Mouse (Mus musculus) frontal cortex, postnatal 25 days (tissue): ENCODE measurements at regions not wholly inside any gene's neighbourhood (a gene's known extent, or its start where the extent isn't known, plus 50 kb on each side); places are given as distances from the start of the nearest gene placed in this dataset.

Experiments
- DNase-seq, 2 experiments: peaks; one replicate each; pipeline ENCODE4 v3.0.0; 2022; ENCODE audit warnings: low spot score in 2 of 2

- DNase-seq = no peak
Observed at GRCm38 (mm10) chr2:27590511-27590910, 75.6 kb downstream of the Wdr5 start.

DNA sequence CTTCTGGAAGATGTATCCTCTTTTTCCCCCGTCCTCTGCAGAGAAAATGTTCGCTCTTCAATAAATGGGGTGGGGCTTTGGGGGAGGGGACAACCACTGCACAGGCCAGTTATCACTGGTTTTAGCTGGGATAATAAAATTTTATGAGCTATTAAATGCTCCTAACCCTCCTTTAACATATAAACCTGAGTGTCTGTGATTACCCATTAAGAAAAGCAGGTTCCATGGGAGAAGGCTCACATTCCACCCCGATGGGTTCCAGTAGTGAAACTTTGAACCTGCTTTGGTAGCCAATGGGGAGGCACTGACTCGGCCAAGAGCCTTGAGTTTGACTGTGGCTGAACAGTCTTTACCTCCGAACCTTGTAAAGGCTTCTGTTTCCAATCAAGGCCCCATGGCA is 76.7 kb downstream of the Wdr5 start:
- no peak for DNase-seq

- no peak for DNase-seq
Observed at GRCm38 (mm10) chr2:27593338-27593737, 78.4 kb downstream of the Wdr5 start.

- no peak for DNase-seq
Observed at GRCm38 (mm10) chr2:27595251-27595650, 80.3 kb downstream of the Wdr5 start.

DNA sequence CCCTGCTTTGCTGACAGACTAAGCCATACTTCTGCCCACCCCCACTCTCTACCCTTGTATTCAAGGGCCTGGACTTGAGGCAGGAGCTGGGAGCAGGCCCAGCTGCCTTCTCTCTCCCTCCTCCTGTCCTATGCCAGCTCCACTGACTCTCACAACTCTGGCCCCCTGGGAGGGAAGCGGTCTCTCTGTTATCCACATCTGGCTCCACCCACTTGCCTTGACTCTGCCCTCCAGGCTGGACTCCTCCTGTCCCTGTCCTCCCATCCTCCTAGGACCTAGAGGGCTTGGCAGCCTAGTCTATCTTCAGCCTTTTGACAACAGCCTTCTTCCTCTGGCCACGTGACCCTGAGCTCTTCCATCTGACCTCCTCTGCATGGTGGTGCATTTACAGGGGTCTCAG is 80.0 kb upstream of the Rxra start:
- no peak for DNase-seq

- DNase-seq = no peak
Observed at GRCm38 (mm10) chr2:27596966-27597365, 79.3 kb upstream of the Rxra start.

DNA sequence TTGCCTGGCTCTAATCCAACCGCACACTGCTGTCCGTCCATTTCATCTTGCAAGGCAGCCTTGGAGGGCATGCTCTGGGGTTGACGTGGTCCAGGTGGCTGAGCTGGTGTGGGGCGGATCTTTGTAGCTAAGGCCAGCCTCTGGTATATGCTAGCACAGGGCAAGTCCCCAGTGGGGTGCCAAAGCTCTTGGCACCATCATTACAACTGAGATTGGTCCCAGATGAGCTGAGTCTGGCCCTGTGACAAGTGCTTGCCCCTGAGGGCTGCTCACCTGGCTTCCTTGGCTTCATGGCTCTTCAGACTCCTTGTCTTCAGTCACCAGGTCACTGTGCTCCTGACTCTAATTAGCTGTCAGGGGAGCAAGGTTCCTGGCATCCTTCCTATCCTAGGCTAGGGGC is 78.3 kb upstream of the Rxra start:
- no peak for DNase-seq

DNA sequence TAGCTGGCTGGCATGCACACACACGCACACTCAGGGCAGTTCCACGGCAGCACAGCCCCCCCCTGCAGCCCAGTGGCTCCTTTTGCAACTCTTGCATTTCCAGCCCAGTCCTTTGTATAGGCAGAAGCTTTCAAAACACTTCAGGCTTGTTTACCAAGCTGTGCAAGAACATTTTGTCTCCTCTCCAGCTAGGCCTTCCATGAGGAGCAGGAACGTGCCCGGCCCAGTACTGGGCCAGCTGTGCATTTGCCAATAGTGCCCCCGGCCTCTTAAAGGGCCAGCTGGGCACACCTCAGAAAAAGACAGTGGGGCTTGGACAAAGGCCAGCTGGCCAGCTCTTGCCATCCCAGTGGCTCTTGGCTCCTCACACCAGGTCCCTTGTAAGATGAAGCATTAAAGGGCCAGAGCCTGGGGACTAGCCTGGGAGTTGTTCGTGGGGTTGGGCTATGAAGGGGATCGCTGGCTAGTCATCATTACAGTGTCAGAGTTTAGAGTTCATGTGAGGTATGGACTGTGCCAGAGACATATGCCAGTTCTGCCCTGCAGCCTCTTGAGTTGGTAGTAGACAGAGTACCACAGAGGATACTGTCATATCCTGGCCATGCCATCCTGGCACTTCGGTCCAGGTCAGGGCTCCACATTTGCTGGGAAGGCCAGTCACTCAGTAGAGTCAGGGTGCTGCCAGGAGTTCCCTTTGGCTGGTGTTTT is 77.0 kb upstream of the Rxra start:
- DNase-seq = peak; percentile 9 to 39

- DNase-seq = no peak
Observed at GRCm38 (mm10) chr2:27599769-27600167, 76.5 kb upstream of the Rxra start.

- DNase-seq = no peak
Observed at GRCm38 (mm10) chr2:27603333-27603732, 72.9 kb upstream of the Rxra start.

- no peak for DNase-seq
Observed at GRCm38 (mm10) chr2:27604588-27604987, 71.7 kb upstream of the Rxra start.

- DNase-seq = no peak
Observed at GRCm38 (mm10) chr2:27606816-27607215, 69.4 kb upstream of the Rxra start.

GRCm38 (mm10) chr2:27621741-27622140 is 54.5 kb upstream of the Rxra start:
- no peak for DNase-seq

DNA sequence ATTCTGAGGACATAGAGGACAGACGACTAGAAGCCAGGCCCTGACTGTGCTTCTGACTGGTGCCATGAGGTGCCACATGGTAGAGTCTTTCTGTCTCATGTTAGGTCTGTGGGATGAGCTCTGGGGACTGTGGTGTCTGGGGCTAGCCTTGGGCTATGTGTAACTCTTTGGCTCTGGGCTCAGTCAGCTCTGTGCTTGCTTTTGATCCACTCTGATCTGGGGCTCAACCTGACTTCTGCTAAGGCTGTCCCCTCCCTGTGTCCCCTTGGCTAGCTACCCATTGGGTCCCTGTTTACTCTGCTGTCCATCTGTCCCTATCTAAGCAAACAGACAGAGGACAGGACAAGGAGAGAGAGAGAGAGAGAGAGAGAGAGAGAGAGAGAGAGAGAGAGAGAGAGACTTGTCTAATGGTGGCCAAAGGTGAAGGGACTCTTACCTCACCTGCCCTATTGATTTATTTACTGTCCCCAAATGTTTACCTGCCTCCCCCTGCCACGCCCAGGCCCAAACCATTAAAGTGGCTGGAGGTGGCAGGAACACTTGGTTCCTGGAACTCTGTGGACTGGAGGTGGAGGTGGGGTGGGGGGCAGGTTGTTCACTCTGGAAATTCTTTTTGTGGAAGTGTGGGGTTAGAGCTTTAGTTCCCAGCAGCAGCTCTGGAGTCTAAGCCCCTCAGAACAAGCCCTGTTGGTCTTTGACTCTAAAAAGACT is 51.4 kb upstream of the Rxra start:
- no peak for DNase-seq
